Mouse (Mus musculus) hindbrain, postnatal 0 days (tissue): Measurements from ENCODE around the gene Fam3b. TPM values are rescaled to one million over a fixed set of nuclear protein-coding genes. Genes with fewer than 3 reads are reported as not detected.

ENCODE experiments used
- ATAC-seq: fragments of 200-750 bp; cut with Nextera tagmentation; 2 replicates; pipeline ENCODE4 v1.8.0; 2017; ENCODE audit warnings: mild to moderate bottlenecking, moderate TSS enrichment, moderate library complexity
- DNase-seq: peaks from one replicate; pipeline ENCODE4 v3.0.0-alpha.2; 2015; ENCODE audit warnings: low spot score
- H3K27ac ChIP-seq: fragments of 300-500 bp; sonication (generic); 2 replicates; pipeline ENCODE4 v1.5.1; 2014; ENCODE audit warnings: mild to moderate bottlenecking
- H3K27me3 ChIP-seq: fragments of 300-500 bp; sonication (generic); 2 replicates; pipeline ENCODE4 v1.6.1; 2014; ENCODE audit warnings: low read length, mixed read lengths; ENCODE audit not compliant: insufficient read depth
- H3K36me3 ChIP-seq: fragments of 300-500 bp; sonication (generic); 2 replicates; pipeline ENCODE4 v1.6.1; 2014; ENCODE audit warnings: low read length, mixed read lengths; ENCODE audit not compliant: insufficient read depth
- H3K4me1 ChIP-seq: fragments of 300-500 bp; sonication (generic); 2 replicates; pipeline ENCODE4 v1.6.1; 2014; ENCODE audit warnings: antibody characterized with exemption, low read length, mixed read lengths; ENCODE audit not compliant: insufficient read depth
- H3K4me2 ChIP-seq: fragments of 300-500 bp; sonication (generic); 2 replicates; pipeline ENCODE4 v1.6.1; 2014; ENCODE audit warnings: low read depth, mild to moderate bottlenecking, low read length, moderate library complexity, mixed read lengths
- H3K4me3 ChIP-seq: fragments of 300-500 bp; sonication (generic); 2 replicates; pipeline ENCODE4 v1.5.1; 2014; ENCODE audit warnings: low read length
- H3K9ac ChIP-seq: fragments of 300-500 bp; sonication (generic); replicated peaks from 2 replicates; pipeline ENCODE4 v1.6.1; 2014; ENCODE audit warnings: mild to moderate bottlenecking, low read length, moderate library complexity, mixed read lengths
- H3K9me3 ChIP-seq: fragments of 300-500 bp; sonication (generic); 2 replicates; pipeline ENCODE4 v1.6.1; 2016; ENCODE audit warnings: low read length, mixed read lengths
- CTCF ChIP-seq: IDR thresholded peaks from 2 replicates; pipeline ENCODE4 v1.5.1; 2016; ENCODE audit warnings: antibody characterized with exemption, control low read depth, low read depth
- WGBS: fragments of 180-500 bp; shearing (Covaris S2); extraction: QIAGEN DNeasy Blood & Tissue Kit; methylation state at CpG from one replicate; pipeline ENCODE4 v1.1.7; 2014; 5-methylcytosine and 5-hydroxymethylcytosine counted together
- polyA plus RNA-seq: library from polyadenylated mRNA; unstranded; fragments of >200 nt; fragmentation: Nextera tagmentation; extraction: Ambion mirVana; gene quantifications from 2 replicates; pipeline ENCODE4 v1.2.1, GENCODE M21; 2015
- total RNA-seq: library from RNA; depleted of rRNA; stranded (reverse); fragments of >200 nt; gene quantifications from 2 replicates; pipeline ENCODE4 v1.2.3, GENCODE M21; 2014; rRNA removed

Fam3b gene
- total RNA-seq, result not detected in 2 replicates
- not detected in 2 replicates for polyA plus RNA-seq

DNA sequence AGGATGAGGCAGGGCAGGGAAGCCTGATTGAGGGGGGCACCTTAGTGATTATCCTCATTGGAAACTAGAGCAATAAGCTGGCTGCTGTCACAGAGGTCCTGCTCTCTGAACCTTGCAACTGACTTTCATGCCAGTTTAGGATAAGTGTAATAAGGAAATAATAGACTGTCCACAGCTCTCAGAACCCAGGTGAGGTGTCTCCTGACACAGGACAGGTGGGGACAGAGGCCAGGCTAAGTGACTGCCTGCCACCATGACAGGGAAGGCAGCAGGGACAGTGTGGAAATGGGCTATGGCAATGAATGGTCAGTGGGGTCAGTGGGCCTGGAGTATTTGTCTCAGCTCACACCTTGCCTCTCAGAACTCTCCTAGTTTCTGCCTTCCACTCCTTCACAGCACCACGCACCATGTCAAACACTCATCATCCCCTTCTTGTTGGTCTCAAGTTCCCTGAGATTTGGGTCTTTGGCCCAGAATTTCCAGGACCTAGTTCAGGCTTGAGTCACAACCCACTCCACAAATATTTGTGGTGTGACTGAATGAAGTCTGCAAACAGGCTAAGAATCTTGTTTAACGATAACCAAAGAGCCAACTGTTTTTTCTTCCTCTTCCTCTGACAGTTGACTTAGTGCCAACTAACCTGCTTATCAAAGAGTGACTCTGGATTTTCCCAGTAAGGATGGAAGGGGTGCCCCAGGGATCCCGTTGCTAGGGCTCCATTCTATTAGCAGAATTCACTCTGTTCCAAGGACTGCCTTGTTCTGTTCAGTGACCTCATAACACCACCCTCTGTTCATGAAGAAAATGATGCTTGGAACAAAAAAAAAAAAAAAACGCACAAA, at the start of gene Fam3b:
Fam3b (minus strand) TSS at position 718 of the 842 bp plus-strand sequence.
- no peaks in the 10 kb centered on the region for H3K9me3 ChIP-seq
- H3K9ac ChIP-seq, result no peak within 1 kb of the TSS
- H3K4me1 ChIP-seq, result no peaks in the 10 kb centered on the region
- ATAC-seq (no peak), DNase-seq (no peak)
- WGBS, result 55% methylated on average over 4 of the region's 4 CpGs
- no peak within 1 kb of the TSS for H3K4me3 ChIP-seq
- no peaks in the 10 kb centered on the region for H3K27me3 ChIP-seq
- TF ChIP-seq CTCF, result no peak
- H3K4me2 ChIP-seq, result no peak within 1 kb of the TSS
- no peak within 1 kb of the TSS for H3K27ac ChIP-seq
- H3K36me3 ChIP-seq, result no peaks in the 10 kb centered on the region

DNA sequence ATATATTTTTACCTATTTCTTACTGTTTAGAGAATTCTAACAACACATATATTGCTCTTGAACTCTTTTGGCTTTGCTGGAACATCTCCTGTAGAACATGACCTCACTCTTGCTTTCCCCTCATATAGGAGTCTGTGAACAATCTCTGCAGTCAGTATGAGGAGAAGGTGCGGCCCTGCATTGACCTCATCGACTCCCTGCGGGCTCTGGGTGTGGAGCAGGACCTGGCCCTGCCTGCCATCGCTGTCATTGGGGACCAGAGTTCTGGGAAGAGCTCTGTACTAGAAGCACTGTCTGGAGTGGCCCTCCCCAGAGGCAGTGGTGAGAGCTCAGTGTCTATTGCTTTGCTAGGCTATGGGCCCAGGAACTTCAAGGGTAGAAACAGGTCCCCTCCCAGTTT, 29.7 kb upstream of the Fam3b start:
- TF ChIP-seq CTCF, result no peak

DNA sequence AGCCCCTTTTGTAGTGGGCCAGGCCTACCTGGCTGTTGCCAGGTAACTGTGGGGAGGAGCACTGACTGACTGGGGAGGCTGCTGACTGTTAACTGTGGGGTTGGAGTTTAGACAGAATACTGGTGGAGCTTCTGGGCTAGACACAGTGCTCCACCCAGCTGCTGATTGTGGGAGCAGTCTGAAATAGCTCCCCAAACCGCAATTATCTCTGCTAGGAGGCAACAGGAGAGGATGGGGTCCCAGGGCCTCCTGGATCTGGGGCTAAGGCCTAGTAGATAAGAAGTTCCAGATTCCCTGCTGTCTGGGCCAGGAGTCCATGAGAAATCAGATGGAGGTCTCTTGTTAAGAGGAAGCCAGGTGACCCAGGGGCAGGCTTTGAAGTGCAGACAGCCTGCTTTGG, 22.2 kb upstream of the Fam3b start:
- Histone ChIP-seq H3K4me3 (no peak overlapping the region), H3K4me1 (no peaks in the 10 kb centered on the region), H3K4me2 (peak overlapping the region; percentile 34; the same call in 1 of the 2 replicates), H3K27ac (no peak overlapping the region; the same call in 1 of the 2 replicates), H3K27me3 (no peaks in the 10 kb centered on the region), H3K9ac (no peak overlapping the region), H3K36me3 (no peaks in the 10 kb centered on the region), H3K9me3 (0 out of 2 replicates have a peak, but pooled peaks cover 2% of the 10 kb centered on the region)
- DNase-seq (no peak), ATAC-seq (no peak)
- 80% methylated on average over 1 of the region's 1 CpGs for WGBS
- no peak for TF ChIP-seq CTCF

More for the DNA sequence above, 29.7 kb upstream of the Fam3b start:
- no peaks in the 10 kb centered on the region for H3K4me1 ChIP-seq
- ATAC-seq, result no peak
- no peak overlapping the region for H3K9ac ChIP-seq
- H3K4me2 ChIP-seq, result no peak overlapping the region
- H3K9me3 ChIP-seq, result 0 out of 2 replicates have a peak, but pooled peaks cover 2% of the 10 kb centered on the region
- 88% methylated on average over 4 of the region's 4 CpGs for WGBS
- H3K27me3 ChIP-seq, result no peaks in the 10 kb centered on the region
- H3K36me3 ChIP-seq, result no peaks in the 10 kb centered on the region
- no peak for DNase-seq
- H3K27ac ChIP-seq, result no peak overlapping the region
- H3K4me3 ChIP-seq, result no peak overlapping the region

DNA sequence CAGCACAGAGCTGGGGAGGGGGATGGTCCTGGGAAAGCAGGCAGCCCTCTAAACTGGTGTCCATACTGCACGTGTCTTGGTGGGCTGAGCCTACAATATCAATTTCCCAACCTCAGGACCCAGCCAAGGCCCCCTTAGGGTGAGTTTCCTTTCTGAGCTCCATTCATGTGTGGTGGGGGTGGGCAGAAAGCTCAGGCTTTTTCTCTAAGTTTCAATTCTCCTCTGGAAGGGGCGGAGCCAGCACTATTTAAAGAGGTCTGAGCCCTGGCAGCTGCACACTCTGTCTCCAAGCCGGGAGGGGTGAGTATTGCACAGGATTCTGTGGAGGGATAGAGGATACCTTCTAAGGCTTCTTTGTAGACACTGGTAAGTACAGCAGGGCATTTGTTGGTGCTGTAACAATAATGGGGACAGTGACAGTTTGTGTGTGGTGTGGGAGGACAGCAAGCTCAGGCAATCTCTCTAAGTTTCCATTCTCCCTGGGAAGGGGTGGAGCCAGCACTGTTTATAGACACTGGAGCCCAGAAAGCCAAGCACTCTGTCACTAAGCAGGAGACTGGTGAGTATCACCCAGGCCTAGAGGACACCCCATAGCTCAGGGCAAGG, 21.3 kb upstream of the Fam3b start:
- H3K4me1 ChIP-seq, result no peaks in the 10 kb centered on the region
- 10% methylated on average over 3 of the region's 3 CpGs for WGBS

DNA sequence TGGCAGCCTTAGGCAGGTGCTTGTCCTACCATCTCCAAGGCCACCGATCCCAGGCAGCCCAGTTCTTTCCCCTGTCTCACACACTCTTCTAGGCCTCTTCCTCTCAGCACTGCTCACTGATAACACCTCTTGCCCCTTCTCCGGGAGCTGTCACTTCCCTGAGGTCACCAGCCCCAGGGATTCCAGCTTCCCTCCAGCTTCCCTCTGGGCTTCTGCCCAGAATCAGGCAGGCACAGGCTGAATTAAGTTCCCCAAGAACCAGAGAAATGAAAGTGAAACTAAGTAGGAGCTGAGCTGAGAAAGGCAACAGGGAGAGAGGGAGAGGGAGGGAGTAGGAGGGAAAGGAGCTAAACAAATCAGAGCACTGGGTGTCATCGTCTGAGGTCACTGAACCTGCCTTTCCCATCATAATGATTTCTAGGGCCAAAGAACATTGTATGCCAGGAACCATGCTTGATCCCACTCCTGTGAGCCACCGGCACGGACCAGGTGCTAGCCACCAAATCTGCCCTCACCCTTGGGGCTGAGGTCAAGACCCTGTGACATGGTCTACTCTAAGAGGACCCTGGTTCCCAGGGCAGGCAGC, 20.4 kb upstream of the Fam3b start:
- ATAC-seq, result peak; percentile 73
- Histone ChIP-seq H3K4me2 (peak overlapping the region; percentile 27; the same call in 1 of the 2 replicates), H3K9ac (no peak overlapping the region; the same call in 1 of the 2 replicates)

More for the DNA sequence above, 21.3 kb upstream of the Fam3b start:
- no peaks in the 10 kb centered on the region for H3K27me3 ChIP-seq
- H3K36me3 ChIP-seq, result no peaks in the 10 kb centered on the region
- H3K27ac ChIP-seq, result peak overlapping the region; percentile 80
- H3K9me3 ChIP-seq, result no peaks in the 10 kb centered on the region
- peak; percentile 64 for DNase-seq
- H3K4me3 ChIP-seq, result no peak overlapping the region
- no peak for TF ChIP-seq CTCF
- peak overlapping the region; percentile 34; the same call in 1 of the 2 replicates for H3K4me2 ChIP-seq
- H3K9ac ChIP-seq, result no peak overlapping the region
- ATAC-seq, result peak; percentile 88

DNA sequence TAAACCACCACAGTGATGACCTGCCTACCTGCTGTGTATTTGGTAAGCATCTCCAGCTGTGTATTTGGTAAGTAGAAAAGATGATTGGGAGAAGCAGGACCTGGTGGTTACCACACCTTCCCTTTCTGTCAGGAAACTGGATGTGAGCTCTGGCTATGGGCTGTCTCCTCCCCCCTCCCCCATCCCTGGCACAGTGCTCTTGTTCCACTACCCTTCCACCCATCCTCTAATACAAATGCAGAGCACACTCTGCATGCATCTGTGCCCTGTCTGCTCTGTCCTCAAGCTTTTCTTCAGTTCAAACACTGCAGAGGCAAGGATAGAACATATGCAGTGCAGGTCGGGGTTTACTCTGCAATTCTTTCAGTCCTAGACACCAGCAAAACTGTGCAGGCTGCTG, 19.8 kb upstream of the Fam3b start:
- H3K4me3 ChIP-seq, result no peak overlapping the region
- H3K27me3 ChIP-seq, result no peaks in the 10 kb centered on the region
- TF ChIP-seq CTCF, result no peak
- 32% methylated on average over 1 of the region's 1 CpGs for WGBS
- H3K27ac ChIP-seq, result peak overlapping the region; percentile 80
- no peaks in the 10 kb centered on the region for H3K4me1 ChIP-seq
- DNase-seq, result peak; percentile 12
- no peaks in the 10 kb centered on the region for H3K9me3 ChIP-seq
- H3K9ac ChIP-seq, result no peak overlapping the region; the same call in 1 of the 2 replicates
- ATAC-seq, result no peak
- H3K36me3 ChIP-seq, result no peaks in the 10 kb centered on the region
- H3K4me2 ChIP-seq, result peak overlapping the region; percentile 27; the same call in 1 of the 2 replicates

More for the DNA sequence above, 20.4 kb upstream of the Fam3b start:
- WGBS, result 31% methylated on average over 5 of the region's 5 CpGs
- peak overlapping the region; percentile 80 for H3K27ac ChIP-seq
- no peak for TF ChIP-seq CTCF
- no peaks in the 10 kb centered on the region for H3K9me3 ChIP-seq
- H3K27me3 ChIP-seq, result no peaks in the 10 kb centered on the region
- peak; percentile 64 for DNase-seq
- H3K4me3 ChIP-seq, result no peak overlapping the region
- no peaks in the 10 kb centered on the region for H3K4me1 ChIP-seq
- H3K36me3 ChIP-seq, result no peaks in the 10 kb centered on the region
